Mouse (Mus musculus) cerebellum, adult 2 months (tissue): Measurements from ENCODE around the gene Shc3. TPM values are rescaled to one million over a fixed set of nuclear protein-coding genes. Genes with fewer than 3 reads are reported as not detected.

Experiments used
- DNase-seq, 2 experiments: peaks; one replicate each; pipeline ENCODE4 v3.0.0; 2021
- H3K27ac ChIP-seq: fragments of 200-500 bp; 2 replicates; pipeline ENCODE4 v1.5.1; 2012; ENCODE audit warnings: low read length, control low read depth, inconsistent platforms; ENCODE audit not compliant: insufficient read depth
- H3K27me3 ChIP-seq: fragments of 200-500 bp; 2 replicates; pipeline ENCODE4 v1.6.1; 2012; ENCODE audit warnings: inconsistent platforms, mild to moderate bottlenecking, low read length, moderate library complexity; ENCODE audit not compliant: control insufficient read depth, insufficient read depth
- H3K4me1 ChIP-seq: fragments of 200-500 bp; 2 replicates; pipeline ENCODE4 v1.6.1; 2011; ENCODE audit warnings: low read length; ENCODE audit not compliant: control insufficient read depth, insufficient read depth
- H3K4me3 ChIP-seq: fragments of 200-500 bp; replicated peaks from 2 replicates; pipeline ENCODE3; 2011; ENCODE audit warnings: mild to moderate bottlenecking, low read depth, low read length, control low read depth; ENCODE audit not compliant: insufficient read depth
- CTCF ChIP-seq: fragments of 200-500 bp; IDR thresholded peaks from 2 replicates; pipeline ENCODE4 v1.5.1; 2011; ENCODE audit warnings: low read depth, mild to moderate bottlenecking, control low read depth, low read length, moderate library complexity, borderline replicate concordance; ENCODE audit not compliant: insufficient read depth
- POLR2A ChIP-seq: fragments of 200-500 bp; IDR thresholded peaks from 2 replicates; pipeline ENCODE4 v1.6.1; 2011; ENCODE audit warnings: low read length, control low read depth, borderline replicate concordance; ENCODE audit not compliant: insufficient read depth
- WGBS: fragments of 180-500 bp; shearing (Covaris S2); methylation state at CpG from one replicate; pipeline ENCODE4 v1.1.7; 2018; 5-methylcytosine and 5-hydroxymethylcytosine counted together
- polyA plus RNA-seq: library from polyadenylated mRNA; depleted of rRNA; stranded (reverse); fragments of >200 nt; gene quantifications from 2 replicates; pipeline ENCODE4 v1.2.3, GENCODE M21; 2012

Shc3 gene
- polyA plus RNA-seq, 1 experiment = 22.7 TPM

GRCm38 (mm10) chr13:51567078-51567395, 2.2 kb downstream of the Shc3 start:
- no peak for DNase-seq
- Histone ChIP-seq H3K4me3 (peak overlapping the region; percentile 48), H3K4me1 (no peaks in the 10 kb centered on the region; the same call in 1 of the 2 replicates), H3K27ac (no peak overlapping the region), H3K27me3 (no peaks in the 10 kb centered on the region; the same call in 1 of the 2 replicates)
- TF ChIP-seq POLR2A (no peak), CTCF (no peak)
- 2% methylated on average over 42 of the region's 42 CpGs for WGBS

- Histone ChIP-seq H3K4me1 (no peaks in the 10 kb centered on the region; the same call in 1 of the 2 replicates), H3K27ac (no peak overlapping the region), H3K27me3 (no peaks in the 10 kb centered on the region; the same call in 1 of the 2 replicates), H3K4me3 (peak overlapping the region; percentile 22)
- no peak for TF ChIP-seq POLR2A
- no peak for TF ChIP-seq CTCF
- 9% methylated on average over 22 of the region's 22 CpGs for WGBS
- peak; percentile 16 to 27 for DNase-seq
Observed at GRCm38 (mm10) chr13:51566371-51567077, 2.7 kb downstream of the Shc3 start.

DNA sequence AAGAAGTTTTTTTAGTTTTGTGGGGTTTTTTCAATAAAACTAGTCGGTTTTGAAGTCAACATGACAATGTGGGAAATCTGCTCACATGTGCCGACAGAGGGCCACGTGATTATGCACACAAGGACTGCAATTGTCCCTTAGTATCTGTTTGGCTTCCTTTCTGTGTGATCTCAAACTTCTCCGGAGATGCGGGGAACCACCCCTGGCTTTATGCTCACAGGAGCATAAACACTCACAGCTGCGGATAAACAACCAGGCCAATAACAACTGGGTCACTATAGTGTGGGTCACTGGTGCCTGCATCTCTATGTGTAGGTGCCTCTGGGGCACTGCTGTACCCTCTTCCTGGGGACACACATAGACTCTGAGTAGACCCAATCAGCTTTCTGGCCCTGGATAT, 4.5 kb downstream of the Shc3 start:
- H3K27me3 ChIP-seq = no peaks in the 10 kb centered on the region; the same call in 1 of the 2 replicates
- DNase-seq = no peak
- TF ChIP-seq POLR2A = no peak
- no peak for TF ChIP-seq CTCF
- no peak overlapping the region for H3K4me3 ChIP-seq
- no peaks in the 10 kb centered on the region; the same call in 1 of the 2 replicates for H3K4me1 ChIP-seq
- no peak overlapping the region for H3K27ac ChIP-seq
- WGBS = 75% methylated on average over 6 of the region's 6 CpGs

GRCm38 (mm10) chr13:51553343-51553742, 15.9 kb downstream of the Shc3 start:
- no peak overlapping the region for H3K27ac ChIP-seq
- no peak overlapping the region for H3K4me3 ChIP-seq
- 85% methylated on average over 11 of the region's 11 CpGs for WGBS
- no peaks in the 10 kb centered on the region for H3K27me3 ChIP-seq
- TF ChIP-seq CTCF (no peak), POLR2A (no peak)
- DNase-seq = no peak
- no peaks in the 10 kb centered on the region for H3K4me1 ChIP-seq

DNA sequence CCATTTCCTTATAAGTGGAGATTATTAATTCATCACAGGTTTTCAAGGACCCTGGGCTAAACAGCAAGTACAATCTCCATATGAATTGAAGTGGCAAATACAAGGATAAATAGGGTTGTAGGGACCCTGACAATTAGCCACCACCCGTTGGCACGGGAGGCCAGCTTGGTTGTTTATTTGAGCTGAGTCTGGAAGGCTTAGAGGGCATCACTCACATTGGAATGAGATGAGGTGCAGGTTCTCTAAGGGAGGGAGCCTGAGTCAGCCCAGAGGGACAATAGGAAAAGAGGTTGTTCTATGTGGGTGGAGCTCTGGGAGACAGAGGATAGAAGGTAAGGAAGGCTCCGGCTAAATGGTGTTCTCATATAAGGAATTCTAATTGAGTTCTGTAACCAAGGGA, 17.0 kb downstream of the Shc3 start:
- H3K4me1 ChIP-seq = no peaks in the 10 kb centered on the region
- TF ChIP-seq POLR2A (no peak), CTCF (no peak)
- H3K4me3 ChIP-seq = no peak overlapping the region
- DNase-seq = no peak
- H3K27me3 ChIP-seq = no peaks in the 10 kb centered on the region
- H3K27ac ChIP-seq = no peak overlapping the region
- WGBS = 78% methylated on average over 3 of the region's 3 CpGs

- no peak for DNase-seq
- no peak overlapping the region for H3K27ac ChIP-seq
- TF ChIP-seq CTCF (no peak), POLR2A (no peak)
- no peaks in the 10 kb centered on the region for H3K4me1 ChIP-seq
- H3K27me3 ChIP-seq = no peaks in the 10 kb centered on the region
- 88% methylated on average over 3 of the region's 3 CpGs for WGBS
- no peak overlapping the region for H3K4me3 ChIP-seq
Observed at GRCm38 (mm10) chr13:51551824-51552223, 17.4 kb downstream of the Shc3 start.

DNA sequence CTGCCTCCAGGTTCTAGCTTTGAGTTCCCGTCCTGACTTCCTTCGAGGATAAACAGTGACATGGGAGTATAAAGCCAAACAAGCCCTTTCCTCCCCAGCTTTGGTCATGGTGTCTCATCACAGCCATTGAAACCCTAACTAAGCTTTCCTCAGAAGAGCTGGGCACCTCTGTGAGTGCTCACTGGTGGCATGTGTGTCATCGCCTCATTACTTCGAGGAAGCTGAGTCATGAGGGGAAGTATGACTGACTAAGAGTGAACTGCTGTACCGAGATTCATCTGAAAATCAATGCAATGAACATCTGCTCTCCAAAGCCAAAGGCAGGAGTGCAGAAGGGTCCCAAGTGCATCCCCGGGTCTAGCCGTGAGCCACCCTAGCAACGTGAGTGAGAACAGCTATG, 29.4 kb downstream of the Shc3 start:
- Histone ChIP-seq H3K4me3 (no peak overlapping the region), H3K27ac (no peak overlapping the region), H3K4me1 (no peaks in the 10 kb centered on the region), H3K27me3 (no peaks in the 10 kb centered on the region)
- TF ChIP-seq CTCF (no peak), POLR2A (no peak)
- DNase-seq = no peak
- 88% methylated on average over 8 of the region's 8 CpGs for WGBS

DNA sequence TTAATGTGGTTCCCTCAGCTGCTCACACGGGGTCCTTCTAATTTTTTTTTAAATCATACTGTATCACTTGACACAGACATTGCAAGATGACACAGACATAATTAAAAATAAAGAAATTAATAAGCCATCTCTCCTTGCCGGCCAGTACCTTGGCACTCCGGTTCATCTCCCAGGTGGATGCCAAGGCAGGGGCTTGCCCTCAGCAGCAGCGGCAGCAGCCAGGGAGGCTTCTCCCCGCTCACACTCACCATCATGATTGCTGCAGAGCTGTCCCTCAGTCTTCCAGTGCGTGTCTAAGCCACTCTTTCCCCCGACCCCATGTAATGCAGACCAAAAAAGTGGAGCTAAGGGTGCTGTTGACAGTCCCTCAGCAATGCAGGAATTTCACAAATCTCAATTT, 33.9 kb downstream of the Shc3 start:
- no peaks in the 10 kb centered on the region for H3K27me3 ChIP-seq
- 82% methylated on average over 7 of the region's 7 CpGs for WGBS
- H3K4me3 ChIP-seq = no peak overlapping the region
- no peak for TF ChIP-seq POLR2A
- no peak for TF ChIP-seq CTCF
- no peak for DNase-seq
- H3K4me1 ChIP-seq = no peaks in the 10 kb centered on the region
- H3K27ac ChIP-seq = no peak overlapping the region
